Mouse (Mus musculus) gastrocnemius, postnatal 4 days (tissue): ENCODE data around the gene Sertad1. TPM values are rescaled to one million over a fixed set of nuclear protein-coding genes. Genes with fewer than 3 reads are reported as not detected.

Experiments
- DNase-seq, 2 experiments: peaks; one replicate each; pipeline ENCODE4 v3.0.0; 2021 to 2022; ENCODE audit warnings: low spot score in 2 of 2, mixed read lengths in 2 of 2
- long read RNA-seq, 2 experiments: library from polyadenylated mRNA; stranded (forward); transcript quantifications; one replicate each; pipeline ENCODE4 v2.0.0; 2021
- total RNA-seq, 2 experiments: library from RNA; stranded (reverse); gene quantifications; 2 replicates each; pipeline ENCODE4 v1.2.3; 2021

The Sertad1 gene
- total RNA-seq = 10 to 100 TPM; 15.6 to 16.2 TPM
- long read RNA-seq, experiment 1, partial matches to known transcripts = 0 of 8 reads
- long read RNA-seq, experiment 1, other reads (novel, unspliced or antisense) = 4 of 8 reads
- long read RNA-seq, experiment 2, transcript Sertad1-201 (2 exons, 1,233 nt) = major isoform, 8 of 10 reads
- long read RNA-seq, experiment 2, partial matches to known transcripts = 0 of 10 reads
- long read RNA-seq, experiment 2, other reads (novel, unspliced or antisense) = 1 of 10 reads

- peak; percentile 96 to 100 for DNase-seq
These were observed at the start of gene Sertad1 for GRCm38 (mm10) chr7:27486770-27487697. Sertad1 (plus strand) TSS chr7:27486910.

- no peak for DNase-seq
These were observed 49.2 kb upstream of the Sertad1 start for GRCm38 (mm10) chr7:27437544-27437943.

- DNase-seq = no peak
These were observed 46.7 kb upstream of the Sertad1 start for GRCm38 (mm10) chr7:27440014-27440413.

GRCm38 (mm10) chr7:27446051-27446450 lies 40.7 kb upstream of the Sertad1 start:
- DNase-seq = no peak

GRCm38 (mm10) chr7:27446521-27447418 lies 39.9 kb upstream of the Sertad1 start:
- DNase-seq = no peak

GRCm38 (mm10) chr7:27447419-27448286 lies 39.1 kb upstream of the Sertad1 start, which contains the start of the genes Sptbn4 and Blvrb:
Sptbn4 (minus strand) TSS chr7:27447686.
Blvrb (plus strand) TSS chr7:27447978.
- DNase-seq = peak; percentile 90 to 97

GRCm38 (mm10) chr7:27448421-27449206 lies 38.1 kb upstream of the Sertad1 start:
- peak; percentile 28 to 37 for DNase-seq

- DNase-seq = peak in 1 of 2 experiments; percentile 63
These were observed 37.4 kb upstream of the Sertad1 start for GRCm38 (mm10) chr7:27449256-27449862.

- no peak for DNase-seq
These were observed 35.4 kb upstream of the Sertad1 start for GRCm38 (mm10) chr7:27451359-27451758.

- DNase-seq = no peak
These were observed 34.4 kb upstream of the Sertad1 start for GRCm38 (mm10) chr7:27452206-27452770.

GRCm38 (mm10) chr7:27454461-27455121 lies 32.1 kb upstream of the Sertad1 start:
- no peak for DNase-seq

- DNase-seq = no peak
These were observed 31.4 kb upstream of the Sertad1 start for GRCm38 (mm10) chr7:27455273-27455672.

GRCm38 (mm10) chr7:27458614-27459013 lies 28.1 kb upstream of the Sertad1 start:
- DNase-seq = no peak

- DNase-seq = no peak
These were observed 27.1 kb upstream of the Sertad1 start for GRCm38 (mm10) chr7:27459640-27460039.

GRCm38 (mm10) chr7:27460477-27460876 lies 26.2 kb upstream of the Sertad1 start:
- DNase-seq = no peak

GRCm38 (mm10) chr7:27467648-27468047 lies 19.1 kb upstream of the Sertad1 start:
- DNase-seq = no peak

- DNase-seq = no peak
These were observed 15.2 kb upstream of the Sertad1 start for GRCm38 (mm10) chr7:27471390-27472120.
